Mouse (Mus musculus) CH12.LX (cell line): ENCODE results near the gene Abhd16a. TPM values are rescaled to one million over a fixed set of nuclear protein-coding genes. Genes with fewer than 3 reads are reported as not detected.

ENCODE experiments used
- DNase-seq: peaks from one replicate; pipeline ENCODE4 v3.0.0-alpha.2; 2013; ENCODE audit errors: extremely low read depth
- H3K27ac ChIP-seq: 2 replicates; pipeline ENCODE4 v1.5.1; 2012; ENCODE audit warnings: low read depth, mild to moderate bottlenecking, control low read depth, moderate library complexity; ENCODE audit not compliant: insufficient read depth
- H3K27me3 ChIP-seq: replicated peaks from 2 replicates; pipeline ENCODE3; 2012; ENCODE audit warnings: inconsistent platforms
- H3K36me3 ChIP-seq, 2 experiments: replicated peaks in 1 of 2; 2 replicates each; pipeline versions ENCODE3 to v1.6.1; 2012; ENCODE audit warnings: inconsistent platforms in 1 of 2, low read length in 1 of 2, mild to moderate bottlenecking in 1 of 2, mixed read lengths in 1 of 2, moderate library complexity in 1 of 2; ENCODE audit not compliant: control insufficient read depth in 1 of 2, insufficient read depth in 1 of 2
- H3K4me1 ChIP-seq, 2 experiments: 2 replicates each; pipeline ENCODE4 v1.6.1; 2012; ENCODE audit warnings: inconsistent platforms in 1 of 2, moderate library complexity in 1 of 2; ENCODE audit not compliant: insufficient read depth in 2 of 2, control insufficient read depth in 1 of 2
- H3K4me2 ChIP-seq: 2 replicates; pipeline ENCODE4 v1.6.1; 2012; ENCODE audit warnings: low read depth, mild to moderate bottlenecking, control low read depth; ENCODE audit not compliant: poor library complexity, insufficient read depth, severe bottlenecking
- H3K4me3 ChIP-seq, 3 experiments: fragments of 150-350 bp in 1 of 3; sonication (generic) in 1 of 3; replicated peaks in 1 of 3; 2 replicates each; pipeline versions ENCODE3 to v1.5.1; 2011 to 2012; ENCODE audit warnings: low read depth in 2 of 3, low read length in 2 of 3, mild to moderate bottlenecking in 2 of 3, moderate library complexity in 2 of 3, control low read depth in 1 of 3, improper control_type of control experiment in 1 of 3, inconsistent platforms in 1 of 3, mixed read lengths in 1 of 3; ENCODE audit not compliant: poor library complexity in 1 of 3
- H3K79me2 ChIP-seq: replicated peaks from 2 replicates; pipeline ENCODE4 v1.6.1; 2012; ENCODE audit warnings: mild to moderate bottlenecking, moderate library complexity; ENCODE audit not compliant: control insufficient read depth, poor library complexity, insufficient read depth, severe bottlenecking; ENCODE audit errors: extremely low read depth
- H3K9ac ChIP-seq: 2 replicates; pipeline ENCODE4 v1.6.1; 2012; ENCODE audit warnings: low read depth, mild to moderate bottlenecking, control low read depth, moderate library complexity; ENCODE audit not compliant: insufficient read depth
- H3K9me3 ChIP-seq: replicated peaks from 2 replicates; pipeline ENCODE3; 2012; ENCODE audit warnings: low read length, inconsistent platforms, mixed read lengths
- CHD1 ChIP-seq: IDR thresholded peaks from 2 replicates; pipeline ENCODE4 v1.6.1; 2012; ENCODE audit warnings: low read depth, low read length, improper control_type of control experiment, inconsistent platforms
- CHD2 ChIP-seq: IDR thresholded peaks from 2 replicates; pipeline ENCODE4 v1.6.1; 2011; ENCODE audit warnings: low read length, improper control_type of control experiment
- ETS1 ChIP-seq: conservative IDR thresholded peaks from 2 replicates; pipeline ENCODE4 v1.6.1; 2012; ENCODE audit warnings: low read depth, mild to moderate bottlenecking, inconsistent platforms, low read length, improper control_type of control experiment, moderate library complexity
- GABPA ChIP-seq: IDR thresholded peaks from 2 replicates; pipeline ENCODE4 v1.6.1; 2012; ENCODE audit warnings: low read depth, low read length, improper control_type of control experiment, inconsistent platforms; ENCODE audit not compliant: insufficient replicate concordance
- JUN ChIP-seq: IDR thresholded peaks from 2 replicates; pipeline ENCODE4 v1.6.1; 2011; ENCODE audit warnings: low read depth, mild to moderate bottlenecking, low read length, improper control_type of control experiment, moderate library complexity; ENCODE audit not compliant: insufficient read depth
- JUND ChIP-seq: conservative IDR thresholded peaks from 2 replicates; pipeline ENCODE4 v1.6.1; 2011; ENCODE audit warnings: low read depth, low read length, improper control_type of control experiment
- KAT2A ChIP-seq: IDR thresholded peaks from 2 replicates; pipeline ENCODE4 v1.6.1; 2012; ENCODE audit warnings: low read length, improper control_type of control experiment, inconsistent platforms; ENCODE audit not compliant: insufficient replicate concordance
- MAFK ChIP-seq: IDR thresholded peaks from 2 replicates; pipeline ENCODE4 v1.6.1; 2011; ENCODE audit warnings: low read length, improper control_type of control experiment; ENCODE audit not compliant: insufficient replicate concordance
- MEF2A ChIP-seq: IDR thresholded peaks from 2 replicates; pipeline ENCODE4 v1.6.1; 2014; ENCODE audit warnings: low read depth, mild to moderate bottlenecking, inconsistent platforms, low read length, improper control_type of control experiment, borderline replicate concordance
- NELFE ChIP-seq: IDR thresholded peaks from 2 replicates; pipeline ENCODE4 v1.6.1; 2011; ENCODE audit warnings: low read depth, low read length, improper control_type of control experiment
- NRF1 ChIP-seq: IDR thresholded peaks from 2 replicates; pipeline ENCODE4 v1.6.1; 2014; ENCODE audit warnings: low read depth, mild to moderate bottlenecking, inconsistent platforms, low read length, improper control_type of control experiment, moderate library complexity
- POLR2A ChIP-seq: IDR thresholded peaks from 2 replicates; pipeline ENCODE4 v1.6.1; 2011; ENCODE audit warnings: low read depth, mild to moderate bottlenecking, improper control_type of control experiment, low read length
- RAD21 ChIP-seq: IDR thresholded peaks from 2 replicates; pipeline ENCODE4 v1.6.1; 2011; ENCODE audit warnings: low read depth, mild to moderate bottlenecking, low read length, improper control_type of control experiment, moderate library complexity
- RCOR1 ChIP-seq: conservative IDR thresholded peaks from 2 replicates; pipeline ENCODE4 v1.6.1; 2012; ENCODE audit warnings: low read depth, mild to moderate bottlenecking, inconsistent platforms, low read length, improper control_type of control experiment
- SIN3A ChIP-seq: IDR thresholded peaks from 2 replicates; pipeline ENCODE4 v1.6.1; 2012; ENCODE audit warnings: low read length, improper control_type of control experiment, inconsistent platforms
- TBP ChIP-seq: conservative IDR thresholded peaks from 2 replicates; pipeline ENCODE4 v1.6.1; 2011; ENCODE audit warnings: low read depth, low read length, improper control_type of control experiment
- TCF12 ChIP-seq: IDR thresholded peaks from 2 replicates; pipeline ENCODE4 v1.6.1; 2014; ENCODE audit warnings: low read depth, mild to moderate bottlenecking, inconsistent platforms, low read length, improper control_type of control experiment
- UBTF ChIP-seq: IDR thresholded peaks from 2 replicates; pipeline ENCODE4 v1.6.1; 2012; ENCODE audit warnings: low read depth, mild to moderate bottlenecking, inconsistent platforms, low read length, improper control_type of control experiment, moderate library complexity
- USF1 ChIP-seq: IDR thresholded peaks from 2 replicates; pipeline ENCODE4 v1.6.1; 2014; ENCODE audit warnings: low read depth, mild to moderate bottlenecking, inconsistent platforms, low read length, improper control_type of control experiment
- USF2 ChIP-seq: conservative IDR thresholded peaks from 2 replicates; pipeline ENCODE4 v1.6.1; 2011; ENCODE audit warnings: low read depth, low read length, improper control_type of control experiment
- ZC3H11A ChIP-seq: IDR thresholded peaks from 2 replicates; pipeline ENCODE4 v1.6.1; 2012; ENCODE audit warnings: low read depth, mild to moderate bottlenecking, inconsistent platforms, low read length, improper control_type of control experiment
- ZKSCAN1 ChIP-seq: IDR thresholded peaks from 2 replicates; pipeline ENCODE4 v1.6.1; 2012; ENCODE audit warnings: low read depth, inconsistent platforms, low read length, improper control_type of control experiment, borderline replicate concordance
- ZMIZ1 ChIP-seq: IDR thresholded peaks from 2 replicates; pipeline ENCODE4 v1.6.1; 2012; ENCODE audit warnings: low read depth, mild to moderate bottlenecking, inconsistent platforms, low read length, improper control_type of control experiment
- ZNF384 ChIP-seq: IDR thresholded peaks from 2 replicates; pipeline ENCODE4 v1.6.1; 2012; ENCODE audit warnings: low read depth, low read length, improper control_type of control experiment, inconsistent platforms
- dilution Hi-C: fragments of 300-500 bp; cut with MboI; formaldehyde crosslinking; loops from 2 replicates; pipeline ENCODE4 v1.14.3; 2020; ENCODE audit warnings: low sequenced_read_pairs; ENCODE audit not compliant: extremely low pct_unique_long_range_greater_than_20kb, extremely low pct_ligation_motif_present
- in situ Hi-C: fragments of 300-500 bp; cut with MboI; formaldehyde crosslinking; loops from 3 replicates; pipeline ENCODE4 v1.14.3; 2019; ENCODE audit warnings: low sequenced_read_pairs, low pct_ligation_motif_present, low pct_unique_long_range_greater_than_20kb, mixed read lengths
- polyA plus RNA-seq: library from polyadenylated mRNA; unstranded; fragments of >175 nt; gene quantifications from 2 replicates; pipeline ENCODE4 v1.2.1, GENCODE M21; 2012; ENCODE audit warnings: low read depth; ENCODE audit not compliant: insufficient read length
- total RNA-seq, 2 experiments: library from RNA; depleted of rRNA; stranded (reverse); fragments of 300-350 nt in 1 of 2; fragments of >200 nt in 1 of 2; gene quantifications; 2 replicates each; pipeline ENCODE4 v1.2.3; 2012 to 2014

Abhd16a gene
- total and polyA plus RNA-seq, 3 experiments = 11.6 to 16.6 (median 15.3) TPM

DNA sequence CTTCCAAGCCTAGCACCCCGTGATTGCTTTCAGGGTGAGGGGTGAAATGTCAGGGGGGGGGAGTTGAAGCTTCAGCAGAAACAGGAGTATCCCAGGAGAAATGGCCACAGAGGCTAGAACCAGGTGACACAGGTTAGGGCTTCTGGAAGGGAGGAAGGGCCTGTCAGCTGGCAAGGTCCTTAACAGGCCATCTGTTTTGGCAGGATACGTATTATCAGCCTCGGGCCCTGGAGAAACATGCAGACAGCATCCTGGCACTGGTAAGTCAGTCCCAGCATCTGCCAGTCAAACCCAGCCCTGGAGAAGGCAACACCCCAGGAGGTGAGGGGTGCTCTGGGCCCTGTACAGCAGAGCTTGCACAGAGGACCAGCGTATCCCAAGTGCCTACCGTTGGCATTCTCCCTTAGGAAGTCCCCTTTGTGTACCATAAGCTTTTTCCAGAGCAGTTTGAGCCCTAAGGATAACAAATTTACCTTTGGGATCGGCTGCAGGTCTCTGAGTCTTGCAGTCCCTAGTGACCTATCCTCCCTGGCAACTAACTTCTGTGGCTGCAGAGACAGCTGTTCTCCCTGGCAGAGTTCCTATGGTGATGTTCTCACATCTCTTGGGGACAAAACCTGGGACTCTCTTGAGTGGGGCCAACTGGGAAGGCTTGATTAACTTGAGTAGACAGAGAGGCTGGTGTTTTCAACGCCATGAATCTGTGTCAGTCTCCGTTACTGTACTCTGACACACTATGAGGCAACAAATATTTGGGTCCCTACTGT is 1.3 kb downstream of the Abhd16a start:
- DNase-seq = no peak
- TF ChIP-seq UBTF = no peak
- TF ChIP-seq MEF2A = no peak
- no peak for TF ChIP-seq USF1
- no peak for TF ChIP-seq ZC3H11A
- TF ChIP-seq CHD2 = no peak
- TF ChIP-seq RAD21 = no peak
- TF ChIP-seq NRF1 = no peak
- no peak for TF ChIP-seq POLR2A
- TF ChIP-seq TBP = no peak
- TF ChIP-seq NELFE = no peak
- TF ChIP-seq SIN3A = no peak
- TF ChIP-seq ZKSCAN1 = no peak
- TF ChIP-seq RCOR1 = no peak
- dilution Hi-C loops = no loop called here
- peak overlapping the region; percentile 87 for H3K4me2 ChIP-seq
- H3K4me3 ChIP-seq = no peak overlapping the region
- no peaks in the 10 kb centered on the region; the same call in 1 of the 2 replicates for H3K79me2 ChIP-seq
- H3K4me1 ChIP-seq = peaks cover 3 to 20% of the 10 kb centered on the region in 2 experiments
- H3K9ac ChIP-seq = peak overlapping the region; percentile 87
- H3K36me3 ChIP-seq = peaks cover 19 to 44% of the 10 kb centered on the region in 2 experiments
- peaks cover 17% of the 10 kb centered on the region for H3K27me3 ChIP-seq
- in situ Hi-C loops = no loop called here
- no peak overlapping the region for H3K27ac ChIP-seq
- no peaks in the 10 kb centered on the region for H3K9me3 ChIP-seq

DNA sequence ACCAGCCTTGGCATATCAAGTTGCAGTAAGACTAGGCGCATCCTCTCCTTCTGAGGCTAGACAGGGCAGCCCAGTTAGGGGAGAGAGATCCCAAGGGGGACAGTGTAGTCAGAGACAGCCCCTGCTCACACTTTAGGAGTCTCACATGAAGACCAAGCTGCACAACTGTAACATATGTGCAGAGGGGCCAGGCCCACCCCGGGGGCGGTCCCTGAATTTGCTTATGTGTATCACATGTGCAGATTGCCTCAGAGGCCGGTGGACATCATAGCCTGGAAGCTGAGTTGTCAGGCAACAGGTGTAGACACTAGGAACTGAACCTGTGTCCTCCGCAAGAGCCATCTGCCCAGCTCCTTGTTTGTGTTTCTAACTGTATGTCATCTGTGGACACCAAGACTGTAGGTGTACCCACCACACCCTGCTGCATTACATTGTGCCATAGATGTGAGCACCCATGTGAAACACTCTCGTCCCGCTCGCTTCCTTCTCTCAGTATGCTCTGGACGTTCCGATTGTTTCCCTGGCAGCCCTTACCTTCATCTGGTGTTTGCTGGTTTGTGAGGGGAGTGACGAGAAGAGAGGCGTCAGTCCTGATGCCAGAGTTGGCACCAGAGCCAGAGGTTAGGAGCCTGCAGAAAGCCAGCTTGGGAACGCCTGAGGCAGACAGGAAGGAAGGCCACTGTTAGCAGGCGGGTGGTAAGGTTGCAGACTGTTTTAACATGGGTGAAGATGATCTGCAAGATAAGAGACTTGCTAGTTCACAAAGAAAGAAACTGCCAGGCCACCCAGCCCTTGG is 3.5 kb downstream of the Abhd16a start:
- Histone ChIP-seq H3K27ac (no peak overlapping the region), H3K9ac (no peak overlapping the region), H3K9me3 (no peaks in the 10 kb centered on the region), H3K4me2 (no peak overlapping the region), H3K4me1 (peaks cover 3 to 20% of the 10 kb centered on the region in 2 experiments), H3K36me3 (peaks cover 37 to 66% of the 10 kb centered on the region in 2 experiments)
- DNase-seq = no peak
- in situ Hi-C loops = no loop called here
- no peak for TF ChIP-seq USF2
- no peak for TF ChIP-seq USF1
- TF ChIP-seq ETS1 = no peak
- TF ChIP-seq GABPA = no peak
- TF ChIP-seq MAFK = no peak
- no peak for TF ChIP-seq KAT2A
- TF ChIP-seq NELFE = no peak
- TF ChIP-seq TCF12 = no peak
- TF ChIP-seq ZNF384 = no peak
- TF ChIP-seq TBP = no peak
- no peak for TF ChIP-seq POLR2A
- TF ChIP-seq CHD2 = no peak
- no peak for TF ChIP-seq ZKSCAN1
- TF ChIP-seq JUND = no peak
- TF ChIP-seq CHD1 = no peak
- TF ChIP-seq ZMIZ1 = no peak
- TF ChIP-seq JUN = no peak
- TF ChIP-seq, all 38 proteins: peak for 0
- dilution Hi-C loops = no loop called here
- Histone ChIP-seq H3K79me2 (no peaks in the 10 kb centered on the region; the same call in 1 of the 2 replicates), H3K27me3 (peaks cover 3% of the 10 kb centered on the region), H3K4me3 (no peak overlapping the region)
